Mouse (Mus musculus): ENCODE data around the gene Mrgprb5. TPM values are rescaled to one million over a fixed set of nuclear protein-coding genes. Genes with fewer than 3 reads are reported as not detected.
"Not testable (repeated sequence)": the region's sequence is repeated elsewhere in the genome, so short reads cannot be mapped to it uniquely, and the experiment has no call there.

The Mrgprb5 gene
- polyA plus RNA-seq (2017; shearing (Covaris generic)): not detected

- no peak for ATAC-seq
Observed at GRCm38 (mm10) chr7:48168919-48169318, at the start of gene Mrgprb5. Gene Mrgprb5 (minus strand): TSS chr7:48169019.

DNA sequence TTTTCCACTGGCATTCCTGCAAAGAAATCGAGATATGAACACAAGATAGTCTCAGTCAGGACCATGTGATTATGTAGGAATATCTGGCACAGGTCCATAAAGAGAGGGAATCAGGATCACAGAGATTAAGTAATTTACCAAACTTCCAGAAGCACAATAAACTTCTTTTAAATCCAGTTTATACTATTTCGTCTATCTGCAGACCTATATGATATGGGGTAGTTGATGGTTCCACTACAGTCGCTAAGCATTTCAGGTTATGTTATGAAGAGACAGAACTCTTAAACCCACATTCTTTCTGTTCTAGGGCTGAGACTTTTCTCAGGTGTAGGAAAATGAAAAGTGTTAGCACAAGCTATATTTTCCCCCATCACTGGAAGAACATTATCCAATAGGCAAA lies 30.4 kb upstream of the Mrgprb5 start, which contains the start of gene Mrgprb4:
Mrgprb4 (minus strand) TSS at position 101 of the 400 bp plus-strand sequence.
- no peak for ATAC-seq

DNA sequence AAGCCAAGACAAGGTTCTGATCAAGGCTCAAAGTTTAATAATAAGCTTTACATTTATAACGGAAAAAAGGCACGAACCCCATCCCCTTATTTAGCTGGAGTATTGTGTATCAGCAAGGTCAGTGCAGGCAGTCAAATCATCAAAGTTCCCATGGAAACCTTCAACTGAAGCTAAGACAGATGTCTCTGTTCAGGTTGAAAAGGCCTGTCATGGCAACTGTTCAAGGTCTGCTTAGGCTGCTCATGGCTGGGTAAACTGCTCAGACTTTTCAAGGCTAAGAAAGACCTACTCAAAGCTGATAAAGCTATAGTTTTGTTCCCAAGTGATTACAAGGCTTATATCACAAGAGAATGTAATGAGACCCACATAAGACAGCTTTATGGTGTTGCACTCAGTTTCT lies 1.3 kb downstream of the Mrgprb5 start:
- ATAC-seq: no peak

- peak; percentile 58 for ATAC-seq
Observed at GRCm38 (mm10) chr7:48138248-48138702, 30.5 kb downstream of the Mrgprb5 start.

DNA sequence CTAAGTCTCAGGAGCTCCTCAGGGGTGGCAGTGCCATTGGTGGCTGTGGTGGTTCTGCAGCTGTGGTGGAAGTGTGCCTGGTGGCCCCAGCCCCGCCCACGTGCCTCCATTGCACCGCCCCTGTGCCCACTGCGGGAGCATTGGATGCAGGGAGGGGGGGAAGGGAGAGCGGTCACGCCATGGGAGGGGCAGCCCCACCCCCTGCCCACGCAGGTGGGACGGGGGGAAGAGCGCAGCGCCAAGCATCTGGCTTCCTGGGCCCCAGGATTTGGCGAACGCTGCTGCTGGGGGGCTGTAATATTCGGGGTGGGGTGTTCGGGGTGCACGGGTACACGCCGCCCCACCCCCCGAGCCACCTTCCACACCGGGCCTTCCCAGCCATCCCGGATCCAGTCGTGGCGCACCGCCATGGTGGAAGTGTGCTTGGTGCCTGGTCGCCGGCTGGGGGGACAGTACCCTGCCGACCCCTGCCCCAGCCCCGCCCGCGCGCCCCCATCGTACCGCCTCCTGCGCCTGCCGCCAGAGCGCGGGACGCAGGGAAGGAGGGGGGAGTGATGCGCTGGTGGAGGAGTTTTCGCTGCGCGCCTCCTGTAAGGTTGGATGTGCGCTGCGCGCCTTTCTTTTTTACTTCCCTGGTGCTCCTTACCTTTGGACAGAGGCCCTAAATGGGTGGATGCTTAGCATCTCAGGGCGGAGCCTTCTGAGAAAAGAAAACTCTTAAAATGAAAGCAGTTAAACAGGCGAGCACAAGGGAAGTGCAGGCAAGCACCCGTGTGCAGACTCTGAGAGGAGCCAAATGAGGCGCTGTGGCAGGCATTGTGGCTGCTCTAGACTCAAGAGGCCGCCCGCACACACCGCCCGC lies 31.4 kb downstream of the Mrgprb5 start:
- peak; percentile 86 for ATAC-seq

DNA sequence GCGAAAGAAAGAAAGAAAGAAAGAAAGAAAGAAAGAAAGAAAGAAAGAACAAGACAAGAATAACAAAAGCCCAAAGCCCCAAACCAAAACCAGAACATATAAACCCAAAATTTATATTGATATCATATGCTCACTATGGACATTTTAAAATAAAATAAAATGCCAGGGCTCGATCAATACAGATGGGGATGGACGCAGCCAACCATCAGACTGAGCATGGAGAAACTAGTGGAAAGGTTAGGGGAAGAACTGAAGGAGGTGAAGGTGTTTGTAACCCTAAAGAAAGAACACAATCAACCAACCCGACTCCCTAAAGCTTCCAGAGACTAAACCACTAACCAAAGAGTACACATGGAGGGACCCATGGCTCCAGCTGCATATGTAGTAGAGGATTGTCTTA lies 36.1 kb downstream of the Mrgprb5 start:
- no peak for ATAC-seq

DNA sequence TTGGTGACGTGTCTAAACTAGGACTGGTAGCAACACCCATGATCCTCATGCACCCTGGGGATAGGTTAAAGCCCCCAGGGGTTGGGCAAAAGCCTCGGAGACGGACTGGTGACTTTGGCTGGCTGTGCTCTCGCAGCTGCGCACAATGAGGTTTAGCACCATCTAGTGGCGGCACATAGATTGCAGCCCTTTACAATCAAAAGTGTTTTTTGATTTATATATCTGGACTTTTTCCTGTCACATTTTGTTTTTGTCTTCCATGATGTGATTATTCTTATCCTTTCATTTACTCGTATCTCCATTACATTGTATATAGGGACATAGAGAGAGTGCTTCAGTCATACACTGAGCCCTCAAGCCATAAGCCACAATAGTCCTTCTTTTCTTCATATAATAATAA lies 36.6 kb downstream of the Mrgprb5 start:
- peak; percentile 40 for ATAC-seq

DNA sequence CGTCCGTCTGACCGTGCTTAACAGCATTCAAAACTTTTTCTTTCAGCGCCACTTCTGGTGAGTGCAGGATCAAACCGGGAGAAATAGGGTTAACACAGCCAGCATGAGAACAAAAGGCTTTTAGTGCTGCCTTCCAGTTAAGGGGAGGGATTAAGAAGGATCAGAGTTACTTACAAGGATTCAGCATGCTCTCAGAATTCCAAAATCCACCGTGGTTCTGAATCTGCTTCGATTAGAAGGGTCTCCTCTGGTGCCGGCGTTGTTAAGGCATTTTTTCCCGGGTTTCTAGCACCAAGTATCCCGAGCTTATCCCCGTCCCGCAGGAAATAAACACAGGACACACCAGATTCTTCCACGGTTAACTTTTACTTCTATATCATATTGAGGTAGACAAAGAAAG lies 37.0 kb downstream of the Mrgprb5 start:
- ATAC-seq: not testable (repeated sequence)

- no peak for ATAC-seq
Observed at GRCm38 (mm10) chr7:48123806-48124205, 45.0 kb downstream of the Mrgprb5 start.

Other genes with a start within 250 kb of the Mrgprb5 start
- not detected for gene Mrgpra4, start 186.9 kb downstream of the Mrgprb5 start, polyA plus RNA-seq (2017; shearing (Covaris generic))
- gene Mrgprx1, start 141.4 kb downstream of the Mrgprb5 start, polyA plus RNA-seq (2017; shearing (Covaris generic)): not detected
- not detected for gene Mrgprb4, start 30.3 kb upstream of the Mrgprb5 start, polyA plus RNA-seq (2017; shearing (Covaris generic))
- not detected for gene Mrgprb8, start 219.5 kb upstream of the Mrgprb5 start, polyA plus RNA-seq (2017; shearing (Covaris generic))

All from activated CD4-positive, CD25-positive, alpha-beta regulatory T cell, adult 4 months (primary cell).